Mouse (Mus musculus) layer of hippocampus, adult 8-10 months (tissue): ENCODE results near the gene Isyna1. TPM values are rescaled to one million over a fixed set of nuclear protein-coding genes. Genes with fewer than 3 reads are reported as not detected.

Experiments
- DNase-seq, 2 experiments: peaks; one replicate each; pipeline ENCODE4 v3.0.0; 2022; ENCODE audit warnings: low spot score in 2 of 2
- total RNA-seq, 4 experiments: library from RNA; stranded (reverse); gene quantifications; 2 replicates each; pipeline ENCODE4 v1.2.4; 2022

Isyna1 gene
- 10 to 100 TPM; 42.8 to 55.9 (median 51.8) TPM for total RNA-seq

DNA sequence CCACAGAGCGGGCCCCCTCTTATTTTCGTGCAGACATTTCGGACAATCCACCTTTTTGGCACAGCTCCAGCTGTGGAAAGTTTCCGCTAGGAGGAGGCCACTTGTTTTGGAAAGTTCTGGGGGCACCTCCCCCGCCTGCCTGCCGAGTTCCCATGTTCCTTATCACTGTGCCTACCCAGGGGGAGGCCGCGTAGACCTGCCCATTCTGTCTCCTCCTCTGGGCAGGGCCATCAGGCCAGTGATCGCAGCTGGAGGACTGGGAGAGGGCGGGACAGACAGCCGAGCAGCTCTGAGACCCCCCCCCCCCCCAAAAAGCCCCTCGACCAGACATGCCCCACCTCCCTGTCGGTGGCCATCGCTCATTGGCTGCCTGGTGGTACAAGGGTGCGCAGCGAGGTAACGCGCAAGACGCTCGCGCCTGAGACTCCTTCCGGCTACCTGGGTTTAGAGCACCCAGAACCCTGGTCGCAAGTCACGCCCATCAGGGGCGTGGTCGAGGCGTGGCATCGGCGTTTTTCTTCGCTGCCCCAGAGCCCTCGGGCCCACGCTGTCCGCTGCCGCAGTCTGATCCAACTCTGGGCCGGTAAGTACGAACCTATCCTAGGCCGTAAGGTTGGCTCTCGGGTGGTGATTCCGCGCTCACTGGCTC is at the start of gene Isyna1:
Gene Isyna1 (plus strand): TSS at position 413 of the 649 bp plus-strand sequence.
- DNase-seq, result no peak

DNA sequence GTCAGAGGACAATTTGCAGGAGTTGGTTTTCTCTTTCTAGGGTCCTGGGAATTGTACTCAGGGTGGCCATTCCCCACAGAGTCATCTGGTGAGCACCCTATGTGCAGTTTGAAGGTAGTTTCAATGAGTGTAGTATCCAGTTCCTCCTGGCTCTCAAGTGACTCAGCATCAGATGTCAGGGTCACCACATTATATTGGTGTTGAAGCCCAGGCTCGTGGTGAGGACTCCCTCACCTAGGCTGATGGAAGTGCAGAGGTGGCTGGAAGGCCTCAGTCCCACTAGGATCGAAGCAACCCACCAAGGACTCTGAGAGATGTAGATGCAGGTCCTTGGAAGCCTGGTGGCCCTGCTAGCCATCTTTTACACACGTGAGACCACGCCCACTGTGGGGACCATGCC is 47.8 kb upstream of the Isyna1 start:
- DNase-seq, result no peak

DNA sequence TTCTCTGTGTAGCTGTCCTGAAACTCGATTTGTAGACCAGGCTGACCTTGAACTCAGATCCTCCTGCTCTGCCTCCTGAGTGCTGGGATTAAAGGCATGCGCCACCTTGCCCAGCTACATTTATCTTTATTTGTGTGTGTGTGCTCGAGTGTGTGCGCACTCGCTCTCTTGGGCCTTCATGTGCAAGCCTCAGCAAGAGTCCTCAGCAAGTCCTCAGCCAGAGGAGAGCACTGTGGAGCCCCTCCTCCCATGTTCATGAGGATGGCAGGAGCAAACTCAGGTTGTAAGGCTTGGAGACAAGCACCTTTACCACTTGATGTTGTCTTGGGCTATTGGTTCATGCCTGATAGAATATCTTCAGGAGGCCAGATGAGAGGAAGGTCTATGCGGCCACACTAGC is 46.4 kb upstream of the Isyna1 start:
- DNase-seq, result no peak

DNA sequence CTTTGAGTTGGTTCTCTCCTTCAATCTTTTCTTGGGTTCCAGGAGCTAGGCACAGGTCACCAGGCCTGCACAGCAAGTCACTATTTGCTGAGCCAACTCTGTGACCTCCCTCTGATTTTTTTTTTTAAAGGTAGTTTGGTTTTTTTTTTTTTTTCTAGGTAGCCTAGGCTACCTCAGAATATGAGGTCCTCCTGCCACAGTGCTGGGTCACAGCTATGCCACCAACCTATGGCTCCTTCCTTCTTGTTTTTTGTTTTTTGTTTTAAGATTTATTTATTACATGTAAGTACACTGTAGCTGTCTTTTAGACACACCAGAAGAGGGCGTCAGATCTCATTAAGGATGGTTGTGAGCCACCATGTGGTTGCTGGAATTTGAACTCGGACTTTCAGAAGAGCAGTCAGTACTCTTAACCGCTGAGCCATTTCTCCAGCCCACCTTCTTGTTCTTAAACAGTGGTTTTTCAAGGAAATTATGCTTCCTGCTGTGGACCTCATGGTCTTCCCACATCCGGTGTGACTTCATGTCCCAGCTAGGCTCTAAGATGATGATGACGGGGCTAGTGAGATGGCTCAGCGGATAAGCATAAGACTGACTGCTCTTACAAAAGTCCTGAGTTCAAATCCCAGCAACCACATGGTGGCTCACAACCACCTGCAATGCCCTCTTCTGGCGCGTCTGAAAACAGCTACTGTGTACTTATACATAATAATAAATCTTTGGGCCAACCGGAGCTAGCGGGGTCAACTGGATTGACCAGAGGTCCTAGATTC is 44.6 kb upstream of the Isyna1 start:
- DNase-seq, result no peak

DNA sequence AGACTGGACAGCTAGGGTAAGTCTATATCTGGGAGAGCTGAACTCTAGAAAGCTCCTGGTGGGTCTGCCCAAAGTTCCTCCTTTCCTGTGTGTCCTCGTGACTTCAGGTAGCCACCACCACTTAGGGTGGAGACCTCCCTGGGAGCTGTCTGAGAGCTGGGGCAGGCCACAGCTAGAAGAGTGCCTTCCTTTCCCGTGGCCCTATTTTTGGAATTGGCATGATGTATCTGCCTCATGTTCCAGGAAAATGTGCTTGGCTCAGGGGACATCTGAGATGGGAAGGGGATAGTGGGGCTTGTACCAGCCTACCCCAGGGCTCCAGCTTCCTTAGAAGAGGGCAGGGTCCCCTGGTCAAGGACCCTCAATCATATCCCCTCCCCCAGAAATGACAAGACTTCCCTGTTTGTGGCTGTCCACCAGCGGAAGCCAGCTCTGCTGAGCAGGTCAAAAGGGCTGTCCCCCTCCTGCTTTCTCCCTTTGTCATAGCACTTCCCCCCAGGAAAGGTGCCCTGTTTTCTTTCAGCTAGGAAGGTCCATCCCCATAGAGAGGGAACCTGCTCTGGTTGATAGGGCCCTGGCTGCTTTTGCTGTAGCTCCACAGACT is 42.5 kb upstream of the Isyna1 start:
- no peak for DNase-seq

DNA sequence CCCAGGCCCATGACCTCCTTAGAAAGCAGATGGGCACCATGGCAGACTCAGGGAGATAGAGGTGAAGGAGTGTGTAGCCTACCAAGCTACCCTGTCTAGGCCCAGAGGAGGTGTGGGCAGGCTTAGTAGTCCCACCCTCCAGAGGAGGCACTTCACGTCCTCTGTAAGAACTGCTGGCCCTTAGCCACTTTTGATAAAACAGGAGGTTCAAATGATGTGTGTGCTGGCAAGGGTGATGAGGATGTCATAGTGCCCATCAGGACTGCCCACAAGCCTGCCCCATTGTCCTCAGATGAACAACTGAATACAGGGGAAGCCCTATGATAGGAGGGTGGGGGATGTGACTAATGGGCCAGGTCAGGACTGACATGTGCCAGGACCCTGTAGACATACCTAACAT is 41.3 kb upstream of the Isyna1 start:
- no peak for DNase-seq

DNA sequence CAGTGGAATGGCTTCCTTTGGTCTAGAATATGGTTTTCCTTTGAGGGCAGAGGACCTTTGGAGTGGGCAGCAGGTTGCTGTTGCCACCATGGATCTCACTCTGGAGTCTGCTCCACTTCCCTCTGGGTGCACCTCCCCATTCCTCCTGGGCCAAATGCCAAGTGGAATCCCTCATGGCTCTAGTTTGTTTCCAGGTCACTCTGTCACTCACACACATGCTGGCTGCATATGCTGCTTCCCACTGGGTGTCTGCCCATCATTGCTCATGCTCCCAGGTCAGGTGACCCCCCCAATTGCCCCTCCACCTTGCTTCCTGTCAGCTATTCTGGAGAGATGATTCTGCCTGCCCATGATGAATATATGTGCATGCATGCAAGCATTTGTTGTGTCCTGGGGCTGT is 40.4 kb upstream of the Isyna1 start:
- DNase-seq, result no peak

DNA sequence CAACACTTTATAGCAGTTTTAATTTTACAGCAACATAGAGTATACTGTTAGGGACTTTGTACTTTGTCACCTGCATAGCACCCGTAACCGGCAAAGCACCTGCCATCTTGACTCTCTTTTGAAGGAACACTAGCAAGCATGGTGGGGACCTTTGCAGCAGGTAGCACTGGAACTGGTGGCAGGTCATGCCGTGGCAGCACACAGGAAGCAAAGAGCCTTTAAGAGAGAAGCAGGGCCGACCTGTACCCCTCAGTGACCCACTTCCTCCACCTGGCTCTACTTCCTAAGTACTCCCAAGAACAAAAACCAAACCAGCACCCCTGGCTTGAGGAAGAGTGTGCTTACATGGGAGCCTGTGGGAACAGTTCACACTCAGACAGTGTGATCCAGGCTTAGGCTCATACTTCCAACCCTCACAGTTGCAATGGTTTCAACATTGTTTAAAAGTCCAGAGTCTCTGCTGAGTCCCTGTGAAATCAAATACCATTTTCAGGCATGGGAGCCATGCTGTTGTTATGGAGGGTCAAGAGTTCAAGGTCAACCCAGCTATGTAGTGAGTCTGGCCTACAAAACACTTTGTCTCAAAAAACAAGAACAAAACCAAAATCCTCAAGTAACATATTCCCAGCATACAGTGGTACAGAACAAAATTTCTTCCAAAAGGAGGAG is 39.0 kb upstream of the Isyna1 start:
- no peak for DNase-seq

DNA sequence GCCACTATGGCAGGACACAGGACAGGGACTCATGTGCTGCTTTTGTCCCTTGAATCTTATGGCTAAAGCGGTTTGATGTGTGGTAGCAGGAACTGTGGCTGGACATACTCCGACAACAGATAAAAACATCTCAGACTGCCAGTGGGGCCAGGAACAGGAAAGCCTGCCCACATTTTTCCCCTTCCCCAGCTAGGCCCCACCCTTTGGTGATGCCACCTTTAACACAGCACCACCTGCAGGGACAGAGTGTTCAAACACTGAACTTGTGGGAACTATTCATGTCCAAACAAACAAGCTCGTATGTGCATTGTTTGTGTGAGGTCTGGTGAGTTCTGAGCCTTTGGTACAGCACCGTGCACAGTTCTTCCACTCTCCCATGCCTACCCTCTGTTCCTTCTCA is 35.8 kb upstream of the Isyna1 start:
- no peak for DNase-seq

DNA sequence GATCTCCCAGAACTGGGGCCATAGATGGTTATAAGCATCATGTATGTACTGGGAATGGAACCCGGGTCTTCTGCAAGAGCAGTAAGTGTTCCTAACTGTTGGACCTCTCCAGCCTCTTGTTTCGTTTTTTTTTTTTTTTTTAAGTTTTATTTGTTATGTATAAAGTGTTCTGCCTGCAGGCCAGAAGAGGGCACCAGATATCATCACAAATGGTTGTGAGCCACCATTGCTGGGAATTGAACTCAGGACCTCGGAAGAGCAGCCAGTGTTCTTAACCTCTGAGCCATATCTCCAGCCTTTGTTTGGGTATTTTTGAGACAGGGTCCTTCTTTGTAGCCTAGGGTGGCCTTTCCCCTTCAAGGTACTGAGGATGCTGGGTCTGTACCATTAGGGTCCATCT is 35.2 kb upstream of the Isyna1 start:
- DNase-seq, result no peak

DNA sequence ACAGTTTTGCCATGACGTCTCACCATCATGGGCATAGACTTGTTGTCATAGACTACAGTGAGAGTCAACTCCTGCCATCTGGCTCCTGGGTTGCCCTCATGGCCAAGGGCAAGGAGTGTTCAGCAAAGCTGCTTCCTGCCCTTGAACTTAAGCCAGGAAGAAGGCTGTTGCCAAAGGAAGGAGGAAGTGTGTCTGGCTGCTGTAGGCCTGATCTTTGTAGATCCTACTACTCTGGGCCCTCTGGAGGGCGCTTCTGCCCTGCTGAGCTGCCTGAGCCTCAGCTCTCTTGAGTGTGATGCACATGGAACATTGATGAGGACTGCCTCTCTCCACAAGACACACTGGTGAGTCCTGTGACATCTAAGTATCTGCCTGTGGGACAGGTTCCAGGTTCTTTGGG is 34.1 kb upstream of the Isyna1 start:
- peak in 1 of 2 experiments; percentile 57 for DNase-seq

DNA sequence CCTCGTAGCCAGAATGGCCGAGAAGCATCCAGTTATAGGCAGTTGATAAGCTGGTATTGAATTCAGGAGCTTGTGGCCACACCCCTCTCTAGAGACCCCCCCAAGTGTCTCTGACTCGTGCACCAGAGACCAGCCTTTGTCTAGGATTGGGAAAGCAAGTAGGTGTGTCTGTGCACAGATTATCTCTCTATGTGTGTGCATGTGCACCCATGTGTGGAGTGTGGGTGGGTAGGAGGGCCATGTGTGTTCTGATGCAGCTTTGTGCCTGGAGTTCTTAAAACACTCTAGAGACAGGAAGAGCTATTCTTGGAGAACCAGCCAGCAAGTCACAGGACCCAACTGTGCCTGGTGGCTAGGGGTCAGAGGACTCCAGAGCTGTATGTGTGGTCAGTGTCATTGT is 33.6 kb upstream of the Isyna1 start:
- DNase-seq, result no peak

DNA sequence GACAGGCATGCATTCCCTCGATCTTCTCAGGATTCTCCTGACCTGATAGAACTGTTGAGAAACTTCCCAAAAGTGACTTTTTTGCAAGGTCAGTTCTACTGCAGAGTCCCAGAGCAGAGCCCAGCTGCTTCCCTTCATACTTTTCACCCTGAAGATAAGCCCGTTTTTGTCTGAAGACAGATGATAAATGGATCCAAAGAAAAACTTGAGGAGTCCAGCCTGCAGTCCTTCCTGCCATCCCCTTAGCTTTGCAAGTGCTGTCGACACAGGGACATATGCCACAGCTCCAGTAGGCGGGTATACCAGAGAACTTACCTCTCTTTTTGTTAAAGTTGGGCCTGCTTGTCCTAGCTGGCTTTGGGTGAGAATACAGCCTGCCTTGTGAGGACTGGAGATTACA is 32.8 kb upstream of the Isyna1 start:
- DNase-seq, result no peak

DNA sequence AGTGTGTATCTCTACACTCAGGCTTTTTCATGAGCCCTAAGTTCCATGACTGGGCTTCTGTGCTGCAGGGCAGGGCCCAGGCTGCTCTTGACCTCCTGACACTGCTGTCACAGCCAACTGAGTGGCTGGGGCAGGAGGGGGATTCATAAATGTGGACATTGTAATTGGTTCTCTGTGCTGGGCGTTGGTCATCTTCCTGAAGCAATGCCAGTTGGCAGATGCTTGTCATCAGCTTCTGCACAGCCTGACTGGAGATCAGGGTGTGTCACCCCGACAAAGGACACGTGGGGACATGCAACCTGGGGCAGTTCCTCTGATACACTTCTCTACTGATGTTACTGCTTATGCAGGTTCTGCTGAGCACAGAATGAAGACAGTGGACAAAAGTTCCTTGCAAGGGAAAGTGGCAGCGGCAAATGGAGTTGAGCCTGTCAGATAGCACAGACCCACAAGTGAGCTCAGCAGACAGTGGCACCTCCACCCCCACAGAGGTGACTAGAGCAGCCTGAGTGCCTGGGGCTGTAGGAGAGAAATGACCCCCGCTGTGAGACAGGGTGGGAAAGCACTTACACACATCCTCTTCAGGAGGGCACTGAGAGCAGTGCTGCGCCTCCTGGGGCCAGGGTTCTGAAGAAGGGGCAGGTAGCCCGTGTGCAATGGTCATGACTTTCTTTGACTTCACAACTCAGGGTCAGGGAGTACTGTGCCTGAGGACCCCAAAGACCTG is 32.2 kb upstream of the Isyna1 start:
- DNase-seq, result peak; percentile 52 to 74

DNA sequence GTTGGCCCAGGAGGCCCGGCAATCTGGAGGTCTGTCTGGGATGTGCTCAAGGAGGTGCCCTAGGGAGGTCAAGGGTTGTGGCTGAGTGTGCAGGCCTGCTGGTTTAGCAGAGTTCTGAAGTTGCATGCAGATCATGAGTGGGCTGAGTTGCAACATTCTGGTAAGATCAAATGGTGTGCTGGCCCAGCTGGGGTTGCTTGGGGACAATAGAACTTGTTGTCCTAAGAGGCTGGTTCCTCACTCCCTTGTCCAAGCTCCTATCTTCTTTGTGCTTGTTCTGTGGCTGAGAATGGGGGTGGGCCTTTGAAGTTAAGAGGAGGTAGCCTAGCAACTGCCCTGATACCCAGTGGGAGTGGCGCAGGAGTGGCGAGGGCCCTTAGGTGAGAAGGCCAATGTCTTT is 31.4 kb upstream of the Isyna1 start:
- no peak for DNase-seq

DNA sequence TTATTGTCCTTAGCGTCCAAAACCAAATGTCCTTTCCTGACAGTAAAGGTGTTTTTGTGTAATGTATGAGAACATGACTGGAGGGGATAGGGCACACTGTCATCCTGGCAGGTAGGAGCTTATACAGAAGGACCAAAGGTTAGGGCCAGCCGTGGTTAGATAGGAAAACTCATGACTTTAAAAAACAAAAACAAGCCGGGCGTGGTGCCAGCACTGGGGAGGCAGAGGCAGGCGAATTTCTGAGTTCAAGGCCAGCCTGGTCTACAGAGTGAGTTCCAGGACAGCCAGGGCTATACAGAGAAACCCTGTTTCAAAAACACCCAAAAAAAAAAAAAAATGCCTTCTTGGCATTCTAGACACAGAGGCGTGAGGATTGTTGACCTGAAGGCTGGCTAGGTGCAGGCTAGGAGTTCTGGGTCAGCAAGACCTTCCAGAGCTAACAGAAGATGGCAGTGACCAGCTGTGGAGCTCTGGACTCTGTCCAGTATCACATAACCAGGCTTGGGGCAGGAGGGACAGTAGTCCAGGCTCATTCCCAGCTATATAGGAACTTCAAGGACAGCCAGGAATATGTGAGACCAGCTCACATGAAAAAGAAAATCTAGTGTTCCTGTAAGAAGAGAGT is 30.3 kb upstream of the Isyna1 start:
- no peak for DNase-seq

DNA sequence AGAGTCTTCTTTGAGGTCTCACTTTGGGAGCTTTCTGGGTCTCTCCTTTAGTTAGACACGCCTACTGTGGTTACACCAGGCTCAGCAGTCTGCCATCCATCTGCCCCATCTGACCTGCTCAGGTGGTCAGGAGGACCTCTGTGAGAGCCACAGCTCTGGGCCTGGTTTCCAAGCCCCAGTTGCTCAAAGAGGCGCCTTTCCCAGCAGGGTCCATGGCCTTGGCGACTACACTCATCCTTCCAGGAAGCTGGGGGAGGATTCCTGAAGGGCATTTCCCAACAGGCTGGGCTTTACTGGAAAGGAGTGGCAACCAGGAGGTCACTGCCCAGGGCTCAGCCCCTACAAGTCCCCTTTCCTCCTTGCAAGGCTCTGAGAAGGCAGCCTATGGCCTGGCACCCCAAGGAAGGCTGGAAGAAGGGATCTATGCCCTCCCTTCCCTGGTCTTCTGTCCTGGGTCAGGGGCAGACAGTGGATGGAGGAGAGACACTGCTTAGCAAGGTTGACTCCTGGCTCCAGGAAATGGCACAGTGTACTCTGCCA is 29.4 kb upstream of the Isyna1 start:
- no peak for DNase-seq

DNA sequence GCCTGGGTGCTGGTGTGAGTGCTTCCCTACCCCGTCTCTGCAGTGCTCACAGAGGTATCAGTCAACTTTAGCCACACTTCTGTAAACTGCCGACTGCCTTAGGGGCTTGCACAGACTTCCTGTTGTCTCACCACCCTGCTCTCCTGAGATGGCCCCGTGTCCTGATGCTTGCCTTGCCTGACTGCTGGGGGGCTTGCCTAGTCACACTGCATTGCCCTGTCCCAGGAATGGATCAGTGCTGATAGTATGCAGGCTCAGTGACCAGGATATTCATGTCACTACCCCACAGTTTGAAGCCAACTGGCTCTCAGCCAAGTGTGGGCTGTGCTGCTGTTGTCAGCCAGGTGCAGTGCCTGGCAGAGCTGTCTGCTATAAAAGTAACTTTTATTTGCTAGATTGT is 28.6 kb upstream of the Isyna1 start:
- no peak for DNase-seq

DNA sequence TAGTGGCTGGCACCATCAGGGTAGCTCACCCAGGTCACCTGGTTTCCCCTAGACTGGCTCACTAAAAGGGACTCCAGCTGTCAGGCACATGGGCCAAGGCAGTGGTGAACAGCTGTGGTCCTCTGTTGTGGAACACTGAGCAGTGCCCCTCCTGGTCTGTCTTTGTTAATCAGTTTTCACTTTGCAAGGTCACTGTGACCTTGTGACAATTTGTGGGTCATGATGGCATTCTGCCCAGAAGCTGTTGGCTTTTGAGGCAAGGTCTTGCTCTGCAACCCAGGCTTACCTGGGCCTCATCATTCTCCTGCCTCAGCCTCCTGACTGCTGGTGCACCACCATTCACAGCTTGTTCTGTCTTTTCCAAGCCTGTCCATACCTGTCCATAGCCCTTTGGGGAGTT is 23.8 kb upstream of the Isyna1 start:
- no peak for DNase-seq

DNA sequence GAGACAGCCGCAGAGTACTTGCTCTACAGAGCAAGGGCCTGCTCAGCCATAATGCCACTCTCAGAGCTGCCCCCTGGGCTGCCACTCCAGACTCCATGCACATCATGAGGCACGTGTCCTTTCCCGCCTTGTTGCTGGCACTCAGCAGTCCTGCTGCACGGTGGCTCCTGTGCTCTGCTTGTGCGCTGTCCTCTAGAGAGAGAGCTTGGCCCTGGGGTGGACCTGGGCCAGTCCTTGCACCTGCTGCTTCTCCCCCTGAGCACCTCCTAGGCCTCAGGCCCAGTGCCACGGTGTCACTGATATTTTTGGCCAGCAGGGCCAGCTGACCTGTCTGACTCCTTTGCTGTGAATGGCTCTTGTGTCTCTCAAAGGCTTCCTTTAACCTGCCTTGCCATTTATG is 23.2 kb upstream of the Isyna1 start:
- DNase-seq, result no peak

DNA sequence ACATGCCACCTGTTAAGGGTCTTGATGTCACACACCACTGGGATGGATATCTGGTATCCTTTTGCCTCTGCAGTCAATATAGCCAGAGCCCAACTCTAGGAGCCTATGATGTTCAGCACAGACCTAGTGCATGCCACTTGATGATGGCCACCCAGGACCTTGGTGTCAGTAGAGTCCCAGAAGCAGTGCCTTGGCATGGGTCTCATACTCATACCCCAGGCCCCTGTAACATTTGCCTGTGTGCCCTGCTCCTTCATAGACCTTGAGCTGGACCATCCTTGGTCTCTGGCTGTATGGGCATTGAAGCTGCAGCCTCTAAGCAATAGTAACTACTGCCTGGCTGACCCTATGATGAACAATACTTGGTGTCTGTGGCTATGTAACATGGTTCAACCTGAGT is 19.9 kb upstream of the Isyna1 start:
- DNase-seq, result no peak
